Mouse (Mus musculus): ENCODE data around the gene Drg1. TPM values are rescaled to one million over a fixed set of nuclear protein-coding genes. Genes with fewer than 3 reads are reported as not detected.
A peak's percentile ranks its signal among the peaks of the same experiment; 100 is the strongest.

The Drg1 gene
- total and polyA plus RNA-seq, 2 experiments from 2014 or later: 115 to 201 TPM

DNA sequence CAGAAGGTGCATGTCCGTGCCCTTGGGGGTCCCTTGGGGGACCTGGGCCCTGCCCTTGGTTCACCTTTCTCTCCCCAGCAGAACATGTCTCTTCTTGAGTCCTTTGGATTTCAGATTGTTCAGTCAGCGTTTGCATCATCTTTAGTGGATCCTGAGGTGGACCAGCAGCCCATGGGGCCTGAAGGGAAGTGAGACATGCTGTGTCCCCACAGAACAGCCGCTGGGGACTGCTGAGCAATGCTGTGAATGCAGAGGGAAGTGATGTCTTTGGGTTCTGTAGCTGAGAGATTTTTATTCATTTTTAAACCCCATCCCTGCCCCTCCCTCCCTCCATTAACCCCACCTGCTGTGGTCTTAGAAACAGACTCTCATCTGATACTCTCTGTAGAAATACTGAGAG, 41.7 kb upstream of the Drg1 start:
- H3K27me3 ChIP-seq (ENCODE audit: insufficient read depth, low read length): no peaks in the 10 kb centered on the region
- H3K4me3 ChIP-seq (ENCODE audit: low read depth, low read length): no peak overlapping the region
- H3K9ac ChIP-seq: no peak overlapping the region
- no peaks in the 10 kb centered on the region for H3K4me1 ChIP-seq (ENCODE audit: insufficient read depth)
- no peak overlapping the region for H3K27ac ChIP-seq (ENCODE audit: low read depth, low read length)
- H3K36me3 ChIP-seq (ENCODE audit: insufficient read depth): peaks cover 68% of the 10 kb centered on the region
- no peak for TF ChIP-seq CTCF (IDR thresholded peaks at IDR 0.05; ENCODE audit: low read depth)
- no peak overlapping the region for H3K4me2 ChIP-seq (ENCODE audit: low read depth)
- ATAC-seq (no peak), DNase-seq (no peak)
- 98% methylated on average over 3 of the region's 3 CpGs for WGBS
- H3K9me3 ChIP-seq (ENCODE audit: low read length): no peaks in the 10 kb centered on the region

DNA sequence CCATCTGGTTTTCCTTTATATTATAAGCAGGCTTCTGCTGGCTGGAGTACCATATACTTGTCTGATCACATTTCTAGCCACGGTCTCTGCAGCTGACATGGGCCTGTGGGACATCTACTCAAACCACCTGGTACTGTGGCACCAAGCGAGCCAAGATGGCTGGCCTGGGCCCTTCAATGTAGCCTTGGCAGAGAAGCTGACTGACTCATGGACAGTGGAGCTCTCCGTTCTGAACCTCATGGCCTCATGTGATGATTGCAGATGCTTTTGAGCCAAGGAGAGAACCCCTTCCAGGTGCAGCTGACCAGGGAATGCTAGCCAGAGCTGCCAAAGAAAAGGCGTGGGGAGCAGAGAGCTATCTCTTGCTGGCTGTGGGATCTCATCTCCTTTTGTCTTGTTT, 39.6 kb upstream of the Drg1 start:
- 95% methylated on average over 4 of the region's 4 CpGs for WGBS

DNA sequence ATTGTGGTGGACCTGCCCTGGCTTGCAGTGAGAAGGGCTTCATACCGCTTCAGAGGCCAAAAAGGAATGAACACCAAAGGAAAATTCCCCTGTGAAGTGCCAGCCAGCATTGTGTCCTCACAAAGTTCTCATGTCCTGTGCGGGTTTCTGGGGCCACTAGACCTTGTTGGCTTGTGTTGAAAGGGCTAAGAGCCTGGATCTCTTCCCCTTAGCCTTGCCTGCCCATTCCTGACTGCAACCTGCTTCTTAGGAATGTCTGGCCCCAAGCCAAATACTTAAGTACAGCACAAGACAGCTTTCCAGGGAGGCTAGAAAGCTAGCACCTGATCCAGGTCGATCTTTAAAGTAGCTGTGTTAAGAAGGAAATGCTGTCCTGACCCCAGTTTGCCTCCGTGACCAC, 36.6 kb upstream of the Drg1 start:
- H3K9ac ChIP-seq: no peak overlapping the region
- no peaks in the 10 kb centered on the region for H3K9me3 ChIP-seq (ENCODE audit: low read length)
- ATAC-seq: no peak
- H3K27ac ChIP-seq (ENCODE audit: low read depth, low read length): no peak overlapping the region
- no peak overlapping the region for H3K4me3 ChIP-seq (ENCODE audit: low read depth, low read length)
- DNase-seq: no peak
- TF ChIP-seq CTCF (IDR thresholded peaks at IDR 0.05; ENCODE audit: low read depth): no peak
- no peak overlapping the region for H3K4me2 ChIP-seq (ENCODE audit: low read depth)
- no peaks in the 10 kb centered on the region for H3K4me1 ChIP-seq (ENCODE audit: insufficient read depth)
- H3K36me3 ChIP-seq (ENCODE audit: insufficient read depth): peaks cover 80% of the 10 kb centered on the region
- no peaks in the 10 kb centered on the region for H3K27me3 ChIP-seq (ENCODE audit: insufficient read depth, low read length)
- 72% methylated on average over 4 of the region's 4 CpGs for WGBS

More for the DNA sequence above, 39.6 kb upstream of the Drg1 start:
- DNase-seq: no peak
- Histone ChIP-seq H3K9me3 (ENCODE audit: low read length) (no peaks in the 10 kb centered on the region), H3K9ac (no peak overlapping the region), H3K36me3 (ENCODE audit: insufficient read depth) (peaks cover 79% of the 10 kb centered on the region), H3K4me3 (ENCODE audit: low read depth, low read length) (no peak overlapping the region), H3K4me1 (ENCODE audit: insufficient read depth) (no peaks in the 10 kb centered on the region), H3K4me2 (ENCODE audit: low read depth) (no peak overlapping the region), H3K27ac (ENCODE audit: low read depth, low read length) (no peak overlapping the region), H3K27me3 (ENCODE audit: insufficient read depth, low read length) (no peaks in the 10 kb centered on the region)
- ATAC-seq: no peak
- no peak for TF ChIP-seq CTCF (IDR thresholded peaks at IDR 0.05; ENCODE audit: low read depth)

DNA sequence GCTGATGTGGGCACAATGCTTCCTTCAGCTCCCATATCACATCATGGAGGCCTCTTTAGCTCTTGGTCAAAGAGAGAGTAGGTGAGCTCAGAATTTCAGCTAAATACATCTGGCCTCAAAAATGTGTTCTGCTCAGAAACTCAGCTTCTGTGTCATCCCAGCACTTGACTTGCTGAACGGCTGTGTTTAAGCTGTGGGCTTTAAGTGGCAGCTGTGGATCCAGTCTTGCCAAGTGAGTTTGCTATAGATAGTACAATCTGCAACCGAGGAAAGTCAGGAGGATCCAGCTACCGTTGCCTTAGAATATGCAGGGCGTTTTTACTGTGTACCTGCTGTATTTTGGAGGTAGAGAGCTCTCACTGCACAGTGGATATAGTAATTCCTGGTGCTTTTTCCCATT, 36.2 kb upstream of the Drg1 start:
- peaks cover 80% of the 10 kb centered on the region for H3K36me3 ChIP-seq (ENCODE audit: insufficient read depth)

DNA sequence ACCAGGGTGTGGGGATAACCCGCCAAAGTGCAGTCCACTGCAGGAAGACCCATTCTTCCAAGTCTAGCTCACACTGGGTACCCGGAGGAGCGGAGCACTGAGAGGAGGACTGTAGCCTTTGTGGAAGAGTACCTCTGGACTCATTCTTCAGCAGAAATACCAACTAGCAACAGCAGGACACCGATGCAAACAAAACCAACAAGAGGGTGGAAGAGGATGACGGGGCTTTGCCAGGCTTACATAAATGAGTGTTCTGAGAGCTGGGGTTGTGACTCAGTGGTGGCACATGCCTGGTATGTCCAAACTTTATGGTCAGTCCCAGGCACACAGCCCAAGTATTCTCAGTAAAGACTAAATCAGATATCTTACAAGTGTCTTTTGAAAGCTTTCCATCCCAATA, 34.9 kb upstream of the Drg1 start:
- ATAC-seq: no peak
- Histone ChIP-seq H3K27ac (ENCODE audit: low read depth, low read length) (no peak overlapping the region), H3K9ac (no peak overlapping the region), H3K4me3 (ENCODE audit: low read depth, low read length) (no peak overlapping the region), H3K27me3 (ENCODE audit: insufficient read depth, low read length) (no peaks in the 10 kb centered on the region), H3K4me2 (ENCODE audit: low read depth) (no peak overlapping the region), H3K36me3 (ENCODE audit: insufficient read depth) (peaks cover 79% of the 10 kb centered on the region), H3K4me1 (ENCODE audit: insufficient read depth) (peaks cover 5% of the 10 kb centered on the region; the same call in 1 of the 2 replicates), H3K9me3 (ENCODE audit: low read length) (no peaks in the 10 kb centered on the region)
- no peak for DNase-seq
- 90% methylated on average over 5 of the region's 5 CpGs for WGBS
- no peak for TF ChIP-seq CTCF (IDR thresholded peaks at IDR 0.05; ENCODE audit: low read depth)

More for the DNA sequence above, 36.2 kb upstream of the Drg1 start:
- Histone ChIP-seq H3K4me2 (ENCODE audit: low read depth) (no peak overlapping the region), H3K27me3 (ENCODE audit: insufficient read depth, low read length) (no peaks in the 10 kb centered on the region), H3K27ac (ENCODE audit: low read depth, low read length) (no peak overlapping the region), H3K9me3 (ENCODE audit: low read length) (no peaks in the 10 kb centered on the region), H3K9ac (no peak overlapping the region), H3K4me1 (ENCODE audit: insufficient read depth) (no peaks in the 10 kb centered on the region), H3K4me3 (ENCODE audit: low read depth, low read length) (no peak overlapping the region)
- WGBS: 68% methylated on average over 4 of the region's 4 CpGs
- DNase-seq: peak; percentile 43
- ATAC-seq: no peak; the same call in 1 of the 2 replicates
- no peak for TF ChIP-seq CTCF (IDR thresholded peaks at IDR 0.05; ENCODE audit: low read depth)

DNA sequence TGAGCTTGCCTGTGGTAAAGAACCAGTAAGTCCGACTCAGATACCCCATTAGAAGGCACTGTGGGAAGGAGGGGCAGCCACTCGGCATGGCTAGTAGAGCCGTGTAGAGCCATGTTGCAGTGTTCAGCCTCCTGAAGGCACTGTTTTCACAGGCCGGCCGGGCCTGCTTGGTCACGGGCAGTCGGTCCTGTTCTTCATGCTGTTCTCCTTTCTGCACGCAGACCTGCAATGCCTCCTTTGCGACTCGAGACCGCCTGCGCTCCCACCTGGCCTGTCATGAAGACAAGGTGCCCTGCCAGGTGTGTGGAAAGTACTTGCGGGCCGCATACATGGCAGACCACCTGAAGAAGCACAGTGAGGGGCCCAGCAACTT, 32.6 kb upstream of the Drg1 start:
- no peak for TF ChIP-seq CTCF (IDR thresholded peaks at IDR 0.05; ENCODE audit: low read depth)
- H3K4me1 ChIP-seq (ENCODE audit: insufficient read depth): peaks cover 18% of the 10 kb centered on the region; the same call in 1 of the 2 replicates
- WGBS: 90% methylated on average over 14 of the region's 14 CpGs

DNA sequence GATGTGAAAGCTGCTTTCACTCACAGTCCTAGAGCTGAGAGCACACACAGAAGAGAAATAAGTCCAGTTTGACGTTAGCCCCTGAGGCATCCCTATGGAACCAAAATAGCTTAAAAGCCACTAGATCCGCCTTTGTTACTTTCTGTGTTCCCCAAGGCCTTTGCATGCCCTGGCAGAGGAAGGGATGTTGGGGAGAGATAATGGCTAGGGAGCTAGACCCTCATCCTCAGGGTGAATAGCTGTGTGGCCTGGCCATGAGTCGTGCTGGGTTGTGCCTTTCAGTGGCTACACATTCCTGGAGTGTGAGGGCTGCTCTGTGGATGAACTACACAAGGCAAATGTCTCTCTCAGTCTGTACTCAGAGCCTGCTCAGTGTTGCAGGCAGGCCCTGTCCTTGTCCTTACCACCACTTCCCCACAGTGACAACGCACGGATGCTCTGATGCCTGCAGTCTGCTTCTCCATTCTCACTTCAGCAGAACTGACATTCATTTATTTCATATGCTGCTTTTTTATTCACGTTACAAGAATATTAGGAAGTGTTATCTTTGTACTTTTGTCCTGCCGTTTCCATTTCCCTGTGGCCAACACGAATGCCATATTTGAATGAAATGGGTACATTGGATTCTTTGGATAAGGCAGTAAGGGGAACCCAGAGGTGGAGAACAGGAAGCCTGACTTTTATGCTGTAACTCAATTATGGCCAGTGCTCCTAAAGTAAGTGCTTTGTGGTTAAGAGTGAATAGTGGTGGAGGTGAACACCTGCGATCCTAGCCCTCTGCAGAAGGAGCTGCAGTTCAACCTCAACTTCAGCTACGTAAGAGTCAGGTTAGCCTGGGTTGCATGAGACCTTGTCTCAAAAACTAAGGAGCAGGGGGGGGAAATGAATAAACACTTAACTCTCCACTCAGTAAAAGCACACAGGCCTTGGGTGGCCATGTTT, 31.9 kb upstream of the Drg1 start:
- 87% methylated on average over 10 of the region's 10 CpGs for WGBS
- no peak for TF ChIP-seq CTCF (IDR thresholded peaks at IDR 0.05; ENCODE audit: low read depth)
- no peak overlapping the region for H3K4me3 ChIP-seq (ENCODE audit: low read depth, low read length)
- ATAC-seq (no peak), DNase-seq (no peak)
- no peak overlapping the region for H3K27ac ChIP-seq (ENCODE audit: low read depth, low read length)
- H3K36me3 ChIP-seq (ENCODE audit: insufficient read depth): peaks cover 82% of the 10 kb centered on the region
- H3K9me3 ChIP-seq (ENCODE audit: low read length): no peaks in the 10 kb centered on the region
- no peak overlapping the region for H3K4me2 ChIP-seq (ENCODE audit: low read depth)
- H3K4me1 ChIP-seq (ENCODE audit: insufficient read depth): peaks cover 25% of the 10 kb centered on the region
- H3K9ac ChIP-seq: no peak overlapping the region
- no peaks in the 10 kb centered on the region for H3K27me3 ChIP-seq (ENCODE audit: insufficient read depth, low read length)

More for the DNA sequence above, 32.6 kb upstream of the Drg1 start:
- Histone ChIP-seq H3K4me3 (ENCODE audit: low read depth, low read length) (no peak overlapping the region), H3K27me3 (ENCODE audit: insufficient read depth, low read length) (no peaks in the 10 kb centered on the region), H3K36me3 (ENCODE audit: insufficient read depth) (peaks cover 78% of the 10 kb centered on the region), H3K9me3 (ENCODE audit: low read length) (no peaks in the 10 kb centered on the region), H3K27ac (ENCODE audit: low read depth, low read length) (no peak overlapping the region), H3K9ac (no peak overlapping the region), H3K4me2 (ENCODE audit: low read depth) (no peak overlapping the region)
- ATAC-seq: no peak
- no peak for DNase-seq

Data from forebrain, postnatal 0 days (tissue).